Mouse (Mus musculus): ENCODE measurements around the gene Vapa.

- peak; percentile 22 for TF ChIP-seq CTCF (IDR thresholded peaks at IDR 0.05; ENCODE audit: control insufficient read depth, insufficient read depth, insufficient read length)
- no peak for TF ChIP-seq MAX (IDR thresholded peaks at IDR 0.05)
- no peak for TF ChIP-seq USF1 (IDR thresholded peaks at IDR 0.05; ENCODE audit: low read depth)
Measured at GRCm38 (mm10) chr17:65536156-65536555, 77.2 kb downstream of the Vapa start.
